Mouse (Mus musculus): Measurements from ENCODE around the gene Rgs6.

- no peak for TF ChIP-seq POLR2A (IDR thresholded peaks at IDR 0.05; ENCODE audit: insufficient read depth, low read length)
- TF ChIP-seq EP300 (IDR thresholded peaks at IDR 0.05; ENCODE audit: insufficient read depth, low read depth, low read length), result no peak
These were observed 98.9 kb downstream of the Rgs6 start for GRCm38 (mm10) chr12:82687015-82687414.

Measured in ES-Bruce4 (cell line).